Mouse (Mus musculus): Measurements from ENCODE around the gene Ssc5d. TPM values are rescaled to one million over a fixed set of nuclear protein-coding genes. Genes with fewer than 3 reads are reported as not detected.
"Not testable (repeated sequence)": the region's sequence is repeated elsewhere in the genome, so short reads cannot be mapped to it uniquely, and the experiment has no call there.

Ssc5d gene
- polyA plus RNA-seq (2016; fragmentation: Nextera tagmentation; extraction: Ambion mirVana): 0.13 and 0.19 TPM in 2 replicates

DNA sequence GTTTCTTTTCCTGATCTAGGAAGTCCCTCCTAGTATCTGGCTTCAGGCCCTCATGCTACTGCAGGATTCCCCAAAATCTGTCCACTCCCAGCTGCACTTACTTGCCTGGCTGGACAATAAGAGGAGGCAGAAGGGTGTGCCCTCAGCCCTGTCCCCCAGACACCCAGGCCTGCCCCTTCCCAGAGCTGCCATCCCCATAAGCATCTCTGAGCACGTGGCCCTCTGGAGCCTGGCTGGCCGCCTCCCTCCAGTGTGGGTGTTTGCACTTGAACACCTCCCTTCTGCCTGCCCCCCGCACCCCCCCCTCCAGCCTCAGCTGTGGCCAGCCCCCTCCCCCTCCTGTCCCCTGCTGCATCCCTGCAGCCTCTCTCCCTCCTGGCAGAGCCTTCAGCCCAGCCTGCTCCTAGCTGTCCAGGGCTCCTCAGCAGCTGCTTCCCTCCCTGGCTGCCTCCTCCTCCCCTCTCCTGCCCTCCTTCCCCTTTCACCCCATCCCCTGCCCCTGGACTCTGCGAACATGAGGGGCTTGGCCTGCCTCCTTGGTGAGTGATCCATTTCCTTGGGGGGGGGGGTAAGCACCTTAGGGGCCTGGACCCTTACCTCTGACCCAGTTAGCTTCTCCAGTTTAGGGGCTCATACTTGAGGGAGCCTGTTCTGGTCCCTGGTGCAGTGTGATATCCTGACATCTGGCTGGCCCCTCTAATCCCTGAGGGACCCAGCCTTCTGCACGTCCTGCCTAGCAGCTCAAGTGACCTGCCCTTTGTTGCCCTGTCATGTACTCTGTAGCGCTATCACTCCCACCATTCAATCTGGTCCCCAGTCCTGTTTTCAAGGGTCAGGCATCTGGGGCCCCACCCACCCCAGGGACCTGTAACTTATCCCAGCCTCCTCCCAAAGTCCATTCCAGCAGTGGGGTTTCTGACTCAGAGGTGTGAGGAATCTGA lies at the start of gene Ssc5d:
Gene Ssc5d, plus strand, starts transcription at position 345 of the 941 bp plus-strand sequence.
- H3K36me3 ChIP-seq: peaks cover 3% of the 10 kb centered on the region
- H3K9ac ChIP-seq: no peak within 1 kb of the TSS
- WGBS (ENCODE audit: insufficient replicate concordance): 23% methylated on average over 6 of the region's 6 CpGs
- no peak within 1 kb of the TSS for H3K4me3 ChIP-seq
- peaks cover 73% of the 10 kb centered on the region for H3K27me3 ChIP-seq (replicated peaks)
- no peak within 1 kb of the TSS; the same call in 1 of the 2 replicates for H3K4me2 ChIP-seq
- 0 out of 2 replicates have a peak within 1 kb of the TSS, but pooled peaks have one; percentile 45 for H3K27ac ChIP-seq
- H3K9me3 ChIP-seq (replicated peaks): no peaks in the 10 kb centered on the region
- ATAC-seq: no peak
- peaks cover 44% of the 10 kb centered on the region for H3K4me1 ChIP-seq

DNA sequence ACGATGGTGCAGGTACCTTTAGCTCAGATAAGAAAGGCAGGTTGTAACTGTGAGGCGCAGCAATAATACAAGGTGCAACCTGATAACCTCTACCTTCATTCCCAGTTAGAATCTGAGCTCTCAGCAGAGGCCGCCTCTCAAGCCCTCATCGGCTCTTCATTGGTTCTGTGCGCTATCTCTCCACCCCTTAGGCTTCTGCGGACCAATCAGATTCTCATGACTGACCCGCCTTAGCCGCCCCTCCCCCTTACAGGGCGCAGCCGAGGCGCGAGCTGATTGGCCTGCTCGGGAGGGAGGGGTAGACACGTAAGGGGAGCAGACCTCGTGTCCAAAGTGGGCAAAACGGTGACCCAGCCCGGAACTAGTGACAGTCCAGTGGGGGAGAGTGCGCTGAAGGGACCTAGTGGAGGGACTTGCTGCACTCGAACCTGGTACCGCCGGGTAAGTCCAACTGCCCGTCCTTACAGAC lies 48.8 kb upstream of the Ssc5d start, which contains the start of gene Isoc2a:
Gene Isoc2a, plus strand, starts transcription at position 401 of the 469 bp plus-strand sequence.
- H3K4me1 ChIP-seq: peaks cover 34% of the 10 kb centered on the region
- ATAC-seq: peak; percentile 99
- H3K4me3 ChIP-seq: peak within 1 kb of the TSS; percentile 66
- peak within 1 kb of the TSS; percentile 96 for H3K4me2 ChIP-seq
- H3K27me3 ChIP-seq (replicated peaks): no peaks in the 10 kb centered on the region
- peak within 1 kb of the TSS; percentile 72 for H3K9ac ChIP-seq
- peak within 1 kb of the TSS; percentile 69 for H3K27ac ChIP-seq
- H3K36me3 ChIP-seq: peaks cover under 1% of the 10 kb centered on the region; the same call in 1 of the 2 replicates
- peaks cover 4% of the 10 kb centered on the region; the same call in 1 of the 2 replicates for H3K9me3 ChIP-seq (replicated peaks)
- under 1% methylated on average over 22 of the region's 22 CpGs for WGBS (ENCODE audit: insufficient replicate concordance)

DNA sequence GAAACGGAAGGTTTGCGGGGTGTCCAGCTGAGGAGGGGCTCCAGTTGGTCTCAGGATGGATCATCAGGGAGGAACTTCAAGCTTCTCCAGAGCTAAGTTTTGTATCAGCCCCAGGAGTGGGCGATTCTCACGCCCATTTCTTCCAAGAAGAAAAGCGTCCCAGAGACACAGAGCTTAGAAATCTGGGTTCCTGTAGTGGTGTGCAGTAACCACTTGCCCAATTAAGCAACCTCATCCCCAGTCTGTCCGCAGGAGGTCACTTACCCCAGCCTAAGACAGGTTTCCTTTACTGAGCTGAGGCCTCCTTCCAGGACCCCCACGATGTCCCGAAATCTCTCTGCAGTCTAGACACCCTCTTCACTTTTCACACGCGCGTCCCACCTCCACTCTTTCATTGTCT lies 48.4 kb upstream of the Ssc5d start:
- Histone ChIP-seq H3K9me3 (replicated peaks) (peaks cover 6% of the 10 kb centered on the region; the same call in 1 of the 2 replicates), H3K27me3 (replicated peaks) (no peaks in the 10 kb centered on the region), H3K27ac (peak overlapping the region; percentile 69), H3K9ac (peak overlapping the region; percentile 72), H3K4me2 (peak overlapping the region; percentile 96), H3K4me3 (peak overlapping the region; percentile 66), H3K4me1 (peaks cover 34% of the 10 kb centered on the region), H3K36me3 (peaks cover 5% of the 10 kb centered on the region)
- WGBS (ENCODE audit: insufficient replicate concordance): 5% methylated on average over 11 of the region's 11 CpGs
- peak; percentile 13; the same call in 1 of the 2 replicates for ATAC-seq

DNA sequence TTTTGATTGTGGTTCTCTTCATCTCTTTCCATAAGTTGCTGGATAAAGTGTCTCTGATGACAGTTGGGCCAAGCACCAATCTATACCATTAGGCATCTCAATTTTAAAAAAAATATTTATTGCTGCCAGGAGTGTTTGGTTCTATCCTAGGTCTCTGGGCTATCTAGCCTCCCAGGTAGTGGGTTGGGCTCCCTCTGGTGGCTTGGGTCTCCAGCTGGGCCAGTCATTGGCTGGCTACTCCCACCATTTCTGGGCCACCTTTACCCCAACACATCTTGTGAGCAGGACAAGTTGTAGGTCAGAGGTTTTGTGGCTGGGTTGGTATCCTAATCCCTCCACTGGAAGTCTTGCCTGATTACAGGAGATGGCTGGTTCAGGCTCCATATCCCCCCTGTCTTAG lies 47.4 kb upstream of the Ssc5d start:
- H3K4me3 ChIP-seq: peak overlapping the region; percentile 66

DNA sequence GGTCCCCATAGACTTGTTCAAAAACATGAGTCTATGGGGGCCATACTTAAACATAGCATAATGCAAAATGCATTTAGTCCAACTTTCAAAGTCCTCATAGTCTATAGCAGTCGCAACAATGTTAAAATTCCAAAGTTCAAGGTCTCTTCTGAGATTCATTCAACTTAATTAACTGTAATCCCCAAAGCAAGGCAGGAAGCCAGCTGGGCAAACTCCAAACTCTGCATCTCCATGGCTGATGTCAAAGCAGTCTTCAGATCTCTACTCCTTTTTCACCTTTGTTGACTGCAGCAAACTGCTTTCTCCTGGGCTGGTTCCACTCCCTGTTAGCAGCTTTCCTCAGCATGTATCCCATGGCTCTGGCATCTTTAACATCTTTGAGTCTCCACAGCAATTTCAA lies 46.5 kb upstream of the Ssc5d start:
- H3K27me3 ChIP-seq (replicated peaks); ATAC-seq; H3K27ac ChIP-seq; H3K4me3 ChIP-seq; H3K9me3 ChIP-seq (replicated peaks); H3K4me2 ChIP-seq; H3K9ac ChIP-seq: not testable (repeated sequence)
- 77% methylated on average over 1 of the region's 1 CpGs for WGBS (ENCODE audit: insufficient replicate concordance)
- peaks cover 17% of the 10 kb centered on the region for H3K36me3 ChIP-seq
- peaks cover 34% of the 10 kb centered on the region for H3K4me1 ChIP-seq

More for the DNA sequence above, 47.4 kb upstream of the Ssc5d start:
- H3K9me3 ChIP-seq (replicated peaks): peaks cover 6% of the 10 kb centered on the region; the same call in 1 of the 2 replicates
- peaks cover 34% of the 10 kb centered on the region for H3K4me1 ChIP-seq
- H3K4me2 ChIP-seq: peak overlapping the region; percentile 96
- H3K9ac ChIP-seq: no peak overlapping the region
- H3K27ac ChIP-seq: no peak overlapping the region
- ATAC-seq: no peak
- no peaks in the 10 kb centered on the region for H3K27me3 ChIP-seq (replicated peaks)
- H3K36me3 ChIP-seq: peaks cover 12% of the 10 kb centered on the region

DNA sequence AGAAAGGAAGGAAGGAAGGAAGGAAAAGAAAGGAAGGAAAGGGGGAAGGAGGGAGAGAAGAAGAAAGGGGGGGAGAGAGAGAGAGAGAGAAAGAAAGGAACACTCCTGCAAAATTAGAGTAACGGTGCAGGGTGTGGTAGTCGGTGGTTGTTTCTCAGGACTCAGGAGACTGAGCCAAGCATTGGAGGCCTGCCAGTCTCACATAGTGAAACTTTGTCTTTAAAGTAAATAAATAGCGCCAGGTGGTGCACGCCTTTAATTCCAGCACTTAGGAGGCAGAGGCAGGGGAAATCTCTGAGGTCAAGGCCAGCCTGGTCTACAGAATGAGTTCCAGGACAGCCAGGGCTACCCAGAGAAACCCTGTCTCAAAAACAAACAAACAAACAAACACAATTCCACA lies 38.9 kb upstream of the Ssc5d start:
- Histone ChIP-seq H3K36me3 (peaks cover 24% of the 10 kb centered on the region), H3K27me3 (replicated peaks) (no peaks in the 10 kb centered on the region), H3K27ac (no peak overlapping the region), H3K4me3 (no peak overlapping the region), H3K9me3 (replicated peaks) (peaks cover 4% of the 10 kb centered on the region; the same call in 1 of the 2 replicates), H3K4me1 (no peaks in the 10 kb centered on the region), H3K9ac (no peak overlapping the region), H3K4me2 (no peak overlapping the region)
- WGBS (ENCODE audit: insufficient replicate concordance): 74% methylated on average over 4 of the region's 4 CpGs
- ATAC-seq: no peak

DNA sequence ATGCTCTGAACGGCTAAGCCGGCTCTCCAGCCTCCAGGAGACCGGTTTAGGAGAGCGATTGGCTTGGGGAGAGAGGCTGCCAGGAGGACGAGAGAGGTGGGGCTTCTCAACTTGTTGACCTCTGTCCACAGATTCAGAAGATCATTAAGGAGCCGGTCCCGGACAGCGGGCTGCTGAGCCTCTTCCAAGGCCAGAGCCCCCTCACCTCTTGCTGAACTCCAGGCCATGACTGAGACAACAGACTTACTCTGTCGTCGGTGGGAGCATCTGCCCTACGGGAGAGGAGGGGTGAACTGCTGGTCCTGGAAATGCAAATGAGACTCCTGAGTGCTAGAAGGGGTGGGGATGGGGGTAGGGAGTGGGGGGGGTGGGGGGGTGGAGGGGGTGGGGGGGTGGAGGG lies 30.4 kb upstream of the Ssc5d start:
- ATAC-seq: no peak
- H3K4me3 ChIP-seq: no peak overlapping the region
- 72% methylated on average over 11 of the region's 11 CpGs for WGBS (ENCODE audit: insufficient replicate concordance)
- peaks cover 6% of the 10 kb centered on the region; the same call in 1 of the 2 replicates for H3K27me3 ChIP-seq (replicated peaks)
- H3K4me1 ChIP-seq: peaks cover 14% of the 10 kb centered on the region
- H3K9me3 ChIP-seq (replicated peaks): no peaks in the 10 kb centered on the region
- no peak overlapping the region for H3K4me2 ChIP-seq
- peaks cover 17% of the 10 kb centered on the region; the same call in 1 of the 2 replicates for H3K36me3 ChIP-seq
- no peak overlapping the region for H3K27ac ChIP-seq
- H3K9ac ChIP-seq: no peak overlapping the region

DNA sequence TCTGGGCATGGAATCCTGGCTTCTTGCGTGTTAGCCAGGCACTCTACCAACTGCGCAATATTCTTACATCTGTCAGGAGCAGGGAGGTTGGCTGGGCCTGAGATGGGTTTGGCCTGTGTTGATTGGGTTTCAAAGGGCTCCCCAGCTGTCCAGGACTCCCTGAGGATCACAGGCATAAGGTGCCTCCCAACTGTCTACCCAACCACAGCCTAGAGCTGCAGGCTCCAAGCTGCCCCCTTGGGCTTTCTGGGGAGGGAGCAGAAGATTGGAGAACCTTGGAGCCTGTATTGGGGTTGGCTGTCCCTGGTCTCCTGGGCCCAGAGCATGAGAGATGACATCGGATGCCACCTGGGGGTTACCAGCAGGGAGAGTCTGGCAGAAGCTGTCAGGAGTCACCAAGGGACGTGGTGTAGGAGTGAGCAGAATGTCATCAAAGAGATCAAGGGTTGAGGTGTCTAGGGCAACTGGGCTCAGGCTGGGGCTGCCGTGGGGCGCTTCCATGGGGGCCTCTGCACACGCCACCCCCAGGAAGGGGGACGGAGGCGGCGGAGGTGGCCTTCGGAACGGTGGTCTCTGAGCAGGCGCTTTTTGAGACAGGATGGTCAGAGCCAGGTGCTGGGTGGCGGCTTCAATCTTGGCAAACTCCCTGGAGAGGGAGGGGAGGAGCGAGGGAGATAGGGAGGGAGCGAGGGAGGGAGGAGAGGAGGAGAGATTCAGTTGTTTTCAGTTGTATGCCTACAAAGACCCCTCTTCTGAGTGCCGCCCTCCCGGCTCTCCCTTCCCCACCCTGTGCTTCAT lies 26.5 kb upstream of the Ssc5d start:
- peak; percentile 22; the same call in 1 of the 2 replicates for ATAC-seq
- 0 out of 2 replicates have a peak, but pooled peaks cover 2% of the 10 kb centered on the region for H3K36me3 ChIP-seq
- H3K4me3 ChIP-seq: peak overlapping the region; percentile 53
- 0 out of 2 replicates have a peak, but pooled peaks cover 5% of the 10 kb centered on the region for H3K9me3 ChIP-seq (replicated peaks)
- H3K4me1 ChIP-seq: peaks cover 22% of the 10 kb centered on the region
- H3K27ac ChIP-seq: peak overlapping the region; percentile 43
- peaks cover 6% of the 10 kb centered on the region; the same call in 1 of the 2 replicates for H3K27me3 ChIP-seq (replicated peaks)
- 36% methylated on average over 17 of the region's 18 CpGs for WGBS (ENCODE audit: insufficient replicate concordance)
- H3K4me2 ChIP-seq: peak overlapping the region; percentile 76
- H3K9ac ChIP-seq: peak overlapping the region; percentile 67

DNA sequence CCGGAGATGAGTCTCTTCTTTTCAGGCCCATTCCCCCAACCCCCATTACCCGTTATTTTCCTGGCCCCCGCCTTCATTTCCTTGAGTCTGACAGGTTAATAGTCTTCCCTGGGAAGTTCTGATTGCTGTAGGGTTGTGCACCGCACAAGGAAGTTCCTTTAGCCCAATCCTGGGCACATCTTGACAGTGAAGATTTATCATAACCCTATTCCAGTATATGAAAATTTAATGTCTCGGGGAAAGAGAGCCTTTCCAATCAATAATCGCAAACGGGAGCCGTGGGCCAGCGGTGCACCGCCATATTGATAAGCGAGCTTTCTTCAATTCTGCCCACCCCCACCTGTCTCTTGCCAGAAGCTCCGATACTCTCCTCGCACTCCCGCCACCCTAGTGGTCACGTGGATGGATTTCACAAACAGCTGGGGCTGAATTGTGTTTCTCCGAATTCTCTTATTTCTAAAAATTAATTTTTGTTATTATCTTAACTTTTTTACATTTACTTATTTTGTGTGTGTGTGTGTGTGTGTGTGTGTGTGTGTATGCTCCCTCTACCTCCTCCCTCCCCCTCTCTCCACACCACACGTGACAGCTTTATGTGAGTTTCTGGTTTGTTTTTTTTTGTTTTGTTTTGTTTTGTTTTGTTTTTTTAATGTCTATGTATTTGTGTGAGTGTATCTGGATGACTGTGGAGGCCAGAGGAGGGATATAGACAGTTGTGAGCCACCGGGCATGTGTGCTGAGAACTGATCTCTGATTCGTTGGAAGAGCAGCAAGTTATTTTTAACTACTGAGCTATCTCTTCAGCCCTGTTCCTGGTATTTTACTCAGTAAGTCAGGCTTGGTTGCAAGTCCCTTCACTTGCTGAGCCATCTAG lies 25.7 kb upstream of the Ssc5d start:
- H3K9ac ChIP-seq: peak overlapping the region; percentile 67
- 7% methylated on average over 19 of the region's 19 CpGs for WGBS (ENCODE audit: insufficient replicate concordance)
- ATAC-seq: peak; percentile 82

DNA sequence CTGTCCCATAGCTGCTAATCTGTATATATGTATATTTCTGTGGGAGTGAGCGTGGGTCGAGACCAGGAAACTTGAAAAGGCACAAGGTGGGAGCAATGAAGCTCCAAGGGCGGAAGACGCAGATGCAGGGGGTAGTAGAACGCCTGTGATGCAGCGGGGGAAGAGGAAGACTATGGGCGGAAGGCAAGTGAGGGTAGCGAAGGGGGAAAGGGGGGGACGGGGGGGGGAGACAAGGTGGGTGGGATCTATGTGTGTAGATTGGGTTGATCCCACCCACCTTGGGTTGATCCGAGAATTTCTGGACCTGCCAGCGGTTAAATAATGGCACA lies 25.1 kb upstream of the Ssc5d start:
- 23% methylated on average over 11 of the region's 11 CpGs for WGBS (ENCODE audit: insufficient replicate concordance)
- H3K4me1 ChIP-seq: peaks cover 22% of the 10 kb centered on the region
- H3K36me3 ChIP-seq: 0 out of 2 replicates have a peak, but pooled peaks cover 2% of the 10 kb centered on the region
- H3K9me3 ChIP-seq (replicated peaks): 0 out of 2 replicates have a peak, but pooled peaks cover 5% of the 10 kb centered on the region
- peak; percentile 54; the same call in 1 of the 2 replicates for ATAC-seq
- peak overlapping the region; percentile 76 for H3K4me2 ChIP-seq
- peak overlapping the region; percentile 87 for H3K27ac ChIP-seq
- peaks cover 6% of the 10 kb centered on the region; the same call in 1 of the 2 replicates for H3K27me3 ChIP-seq (replicated peaks)
- peak overlapping the region; percentile 53 for H3K4me3 ChIP-seq
- peak overlapping the region; percentile 67 for H3K9ac ChIP-seq

More for the DNA sequence above, 25.7 kb upstream of the Ssc5d start:
- Histone ChIP-seq H3K27ac (peak overlapping the region; percentile 87), H3K36me3 (0 out of 2 replicates have a peak, but pooled peaks cover 2% of the 10 kb centered on the region), H3K4me2 (peak overlapping the region; percentile 76), H3K4me1 (peaks cover 22% of the 10 kb centered on the region), H3K27me3 (replicated peaks) (peaks cover 6% of the 10 kb centered on the region; the same call in 1 of the 2 replicates), H3K4me3 (peak overlapping the region; percentile 53), H3K9me3 (replicated peaks) (0 out of 2 replicates have a peak, but pooled peaks cover 5% of the 10 kb centered on the region)

Data from liver, embryonic 12.5 days (tissue).